Mouse (Mus musculus) hindlimb bud, embryonic 11.5 days (tissue): ENCODE data around the gene Slc16a12.
"Not testable (repeated sequence)": the region's sequence is repeated elsewhere in the genome, so short reads cannot be mapped to it uniquely, and the experiment has no call there.

ENCODE experiments used
- DNase-seq: peaks from one replicate; pipeline ENCODE4 v3.0.0-alpha.2; 2012; ENCODE audit warnings: low read depth, low spot score; ENCODE audit errors: extremely low spot score

The Slc16a12 gene

GRCm38 (mm10) chr19:34678428-34678827, 68.7 kb downstream of the Slc16a12 start:
- no peak for DNase-seq

GRCm38 (mm10) chr19:34673476-34673875, 73.6 kb downstream of the Slc16a12 start:
- no peak for DNase-seq

GRCm38 (mm10) chr19:34666127-34666526, 81.0 kb downstream of the Slc16a12 start:
- DNase-seq: peak; percentile 57

- DNase-seq: no peak
Observed at GRCm38 (mm10) chr19:34662740-34663139, 84.3 kb downstream of the Slc16a12 start.

GRCm38 (mm10) chr19:34662067-34662507, 85.0 kb downstream of the Slc16a12 start:
- peak; percentile 70 for DNase-seq

GRCm38 (mm10) chr19:34656511-34657298, 90.4 kb downstream of the Slc16a12 start:
- no peak for DNase-seq

GRCm38 (mm10) chr19:34655227-34655805, 91.8 kb downstream of the Slc16a12 start:
- DNase-seq: no peak

GRCm38 (mm10) chr19:34650997-34651396, 96.1 kb downstream of the Slc16a12 start:
- DNase-seq: no peak

- no peak for DNase-seq
Observed at GRCm38 (mm10) chr19:34650276-34650675, 96.8 kb downstream of the Slc16a12 start.

- DNase-seq: not testable (repeated sequence)
Observed at GRCm38 (mm10) chr19:34647630-34648029, 99.5 kb downstream of the Slc16a12 start.

GRCm38 (mm10) chr19:34642616-34643015, 104.5 kb downstream of the Slc16a12 start:
- no peak for DNase-seq

- no peak for DNase-seq
Observed at GRCm38 (mm10) chr19:34640623-34641022, 106.5 kb downstream of the Slc16a12 start, which contains the start of the genes Ifit1bl2 and Ifit1. Ifit1bl2 (minus strand) TSS chr19:34640743. Ifit1 (plus strand) TSS chr19:34640871.

- DNase-seq: peak; percentile 5
Observed at GRCm38 (mm10) chr19:34636933-34637557, 110.0 kb downstream of the Slc16a12 start.

- no peak for DNase-seq
Observed at GRCm38 (mm10) chr19:34633484-34633883, 113.6 kb downstream of the Slc16a12 start.

- DNase-seq: no peak
Observed at GRCm38 (mm10) chr19:34631487-34631886, 115.6 kb downstream of the Slc16a12 start.

- no peak for DNase-seq
Observed at GRCm38 (mm10) chr19:34627496-34627895, 119.6 kb downstream of the Slc16a12 start.

- DNase-seq: no peak
Observed at GRCm38 (mm10) chr19:34624663-34625062, 122.4 kb downstream of the Slc16a12 start.

GRCm38 (mm10) chr19:34623781-34624180, 123.3 kb downstream of the Slc16a12 start:
- DNase-seq: no peak

GRCm38 (mm10) chr19:34620871-34621270, 126.2 kb downstream of the Slc16a12 start:
- no peak for DNase-seq
